Mouse (Mus musculus) cerebellum, adult 18-20 months (tissue): ENCODE data around the gene Rxrb.
A peak's percentile ranks its signal among the peaks of the same experiment; 100 is the strongest.
"Not testable (repeated sequence)": the region's sequence is repeated elsewhere in the genome, so short reads cannot be mapped to it uniquely, and the experiment has no call there.

Experiments
- DNase-seq, 2 experiments: peaks; one replicate each; pipeline ENCODE4 v3.0.0; 2021

Rxrb gene

DNA sequence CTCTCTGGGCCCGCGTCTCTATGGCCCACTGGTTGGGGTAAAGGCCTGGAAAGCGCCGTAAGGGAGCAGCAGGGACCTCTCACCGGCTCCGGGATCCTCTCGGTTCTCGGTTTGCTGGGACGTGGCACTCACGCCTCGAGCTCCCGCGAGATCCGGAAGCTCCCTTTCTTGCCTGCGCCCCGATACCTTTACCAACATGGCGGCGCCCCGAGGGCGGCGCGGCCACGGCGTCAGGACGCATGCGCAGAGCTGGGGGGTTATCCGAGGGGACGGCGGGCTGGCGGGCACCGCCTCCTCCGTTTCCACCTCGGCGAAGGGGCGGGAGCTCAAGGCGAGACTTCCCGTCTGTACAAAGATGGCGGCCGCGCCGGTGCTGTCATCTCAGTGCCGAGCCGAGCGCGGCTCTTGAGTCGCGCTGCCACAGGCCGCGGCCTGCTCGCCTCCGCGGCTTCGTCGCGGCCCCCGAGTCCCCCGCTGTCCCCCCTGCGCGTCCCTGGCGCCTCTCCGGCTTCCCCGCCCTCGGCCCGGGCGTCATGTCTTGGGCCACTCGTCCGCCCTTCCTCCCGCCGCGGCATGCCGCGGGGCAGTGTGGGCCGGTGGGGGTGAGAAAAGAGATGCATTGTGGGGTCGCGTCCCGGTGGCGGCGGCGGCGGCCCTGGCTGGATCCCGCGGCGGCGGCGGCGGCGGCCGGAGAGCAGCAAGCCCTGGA, at the start of gene Rxrb, which contains the start of gene Slc39a7:
Rxrb (plus strand) TSS at position 348 of the 709 bp plus-strand sequence.
Slc39a7 (minus strand) TSS at position 218 of the 709 bp plus-strand sequence.
- peak; percentile 98 for DNase-seq

DNA sequence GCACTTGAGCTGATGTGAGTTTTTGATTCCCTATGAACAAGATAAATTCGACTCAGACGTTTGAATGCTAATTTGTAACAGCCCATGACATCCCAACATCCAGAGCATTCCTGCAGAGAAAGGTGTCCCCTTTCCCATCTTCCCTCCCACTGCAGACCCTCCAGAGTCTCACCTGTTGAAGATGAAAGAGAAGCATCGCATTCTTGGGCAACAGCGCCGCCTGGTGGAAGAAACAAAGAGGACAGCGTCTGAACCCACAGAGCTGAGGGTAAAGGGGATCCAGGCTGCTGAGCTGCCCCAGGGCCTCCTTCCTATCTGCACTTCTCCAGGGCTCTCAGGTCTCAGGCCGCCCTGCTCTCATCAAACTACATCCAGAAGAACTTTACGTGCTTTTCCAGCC, 49.5 kb upstream of the Rxrb start:
- DNase-seq: peak; percentile 72 to 79

DNA sequence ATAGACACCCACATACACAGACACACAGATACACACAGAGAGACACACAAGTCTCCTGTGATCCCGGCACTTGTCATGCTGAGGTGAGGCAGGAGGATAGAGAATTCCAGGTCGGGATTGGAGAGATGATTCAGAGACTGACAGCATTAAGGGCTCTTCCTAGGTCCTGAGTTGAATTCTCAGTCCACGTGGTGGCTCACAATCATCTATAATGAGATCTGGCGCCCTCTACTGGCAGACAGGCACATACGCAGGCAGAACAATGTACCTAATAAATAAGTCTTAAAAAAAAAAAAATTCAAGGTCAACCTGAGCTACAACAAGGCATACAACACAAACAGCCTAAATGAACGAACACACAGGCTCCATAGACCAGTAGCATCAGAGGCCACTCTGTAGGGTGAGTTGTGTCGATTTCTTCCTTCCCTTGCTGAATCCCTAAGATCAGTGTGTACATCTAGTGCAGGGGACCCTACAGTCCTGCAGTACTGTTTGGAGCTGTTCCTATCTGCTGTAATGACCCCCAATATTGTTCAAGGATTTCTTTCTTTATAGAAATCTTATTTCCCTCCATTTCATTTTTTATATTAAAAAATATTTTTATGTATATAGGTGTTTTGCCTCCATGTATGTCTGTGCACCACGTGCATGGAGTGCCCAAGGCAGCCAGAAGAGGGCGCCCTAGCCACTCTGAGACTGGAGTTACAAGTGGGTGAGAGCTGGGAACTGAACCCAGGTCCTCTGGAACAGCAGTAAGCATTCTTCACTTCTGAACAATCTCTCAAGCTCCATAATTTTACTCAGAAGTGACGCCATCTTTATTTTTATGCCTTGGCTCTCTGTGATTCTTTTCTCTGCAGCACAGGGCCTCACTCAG, 39.6 kb upstream of the Rxrb start:
- peak; percentile 63 to 73 for DNase-seq

DNA sequence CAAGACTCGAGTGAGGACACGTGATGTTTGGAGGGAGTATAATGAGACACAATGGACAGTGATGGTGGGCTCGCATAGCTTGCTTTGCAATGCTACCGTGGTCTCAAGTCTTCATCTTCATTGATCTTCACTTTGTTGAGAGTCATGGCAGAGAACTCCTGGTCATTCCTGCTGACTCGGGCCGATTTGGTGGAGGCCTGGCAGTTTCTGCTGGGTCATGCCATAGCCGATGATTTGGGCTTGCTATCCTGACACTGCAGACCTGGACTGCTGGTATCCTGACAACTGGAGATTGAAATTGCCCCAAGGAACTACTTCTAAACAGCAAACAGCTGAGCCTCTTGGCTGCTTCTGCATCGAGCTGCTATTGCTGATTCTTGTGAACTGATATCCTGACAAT, 36.7 kb upstream of the Rxrb start:
- DNase-seq: no peak

DNA sequence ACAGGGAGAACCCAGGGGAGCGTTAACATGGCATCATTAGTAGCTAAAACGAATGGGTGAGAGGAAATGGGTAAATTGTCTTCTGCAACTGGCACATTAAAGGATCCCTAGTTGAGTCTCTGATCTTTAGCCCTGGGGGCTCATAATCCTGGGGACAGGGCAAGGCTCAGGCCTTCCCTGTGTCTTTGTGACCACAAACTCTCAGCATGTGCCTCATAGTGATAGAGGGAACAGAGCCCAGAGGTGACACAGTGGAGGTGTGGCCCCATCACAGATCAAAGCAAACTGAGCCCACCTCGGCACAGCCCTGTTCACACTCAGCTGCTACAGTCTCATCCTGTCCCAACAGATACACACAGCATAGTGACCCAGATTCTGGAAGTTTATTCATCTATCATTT, 36.0 kb upstream of the Rxrb start:
- no peak for DNase-seq

DNA sequence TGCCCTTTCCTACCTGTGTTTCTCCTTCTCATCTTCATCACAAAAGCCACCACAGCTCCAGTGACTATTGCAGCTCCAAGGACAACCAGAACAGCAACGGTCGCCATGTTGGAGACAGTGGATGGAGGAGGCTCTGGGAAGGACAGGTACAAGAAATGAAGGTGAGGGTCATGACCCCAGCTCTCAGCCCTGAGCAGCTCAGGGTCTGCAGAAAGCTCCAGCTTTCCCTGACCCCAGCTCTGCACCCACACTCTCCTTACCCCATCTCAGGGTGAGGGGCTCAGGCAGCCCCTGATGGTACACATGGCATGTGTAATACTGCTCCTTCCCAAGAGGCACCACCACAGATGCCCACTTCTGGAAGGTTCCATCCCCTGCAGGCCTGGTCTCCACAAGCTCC, 34.6 kb upstream of the Rxrb start:
- DNase-seq: not testable (repeated sequence)

DNA sequence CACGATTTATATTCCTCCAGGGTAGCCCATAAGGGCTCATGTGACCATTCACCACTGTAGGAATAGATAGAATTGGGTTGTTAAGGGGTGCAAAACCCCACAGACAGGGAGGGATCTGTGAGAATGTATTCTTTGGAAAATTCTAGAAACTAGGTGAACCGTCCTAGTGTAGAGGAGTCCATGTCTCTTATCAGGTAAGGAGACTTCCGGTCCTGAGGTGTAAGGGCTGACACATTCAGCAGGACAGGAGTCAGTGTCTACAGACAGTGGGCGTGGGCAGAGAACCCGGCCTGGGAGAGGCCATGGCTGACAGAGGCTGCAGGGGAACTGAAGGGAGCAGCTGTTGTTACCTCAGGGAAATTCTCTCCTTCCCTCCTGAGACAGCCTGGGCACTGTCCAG, 32.9 kb upstream of the Rxrb start:
- DNase-seq: not testable (repeated sequence)

DNA sequence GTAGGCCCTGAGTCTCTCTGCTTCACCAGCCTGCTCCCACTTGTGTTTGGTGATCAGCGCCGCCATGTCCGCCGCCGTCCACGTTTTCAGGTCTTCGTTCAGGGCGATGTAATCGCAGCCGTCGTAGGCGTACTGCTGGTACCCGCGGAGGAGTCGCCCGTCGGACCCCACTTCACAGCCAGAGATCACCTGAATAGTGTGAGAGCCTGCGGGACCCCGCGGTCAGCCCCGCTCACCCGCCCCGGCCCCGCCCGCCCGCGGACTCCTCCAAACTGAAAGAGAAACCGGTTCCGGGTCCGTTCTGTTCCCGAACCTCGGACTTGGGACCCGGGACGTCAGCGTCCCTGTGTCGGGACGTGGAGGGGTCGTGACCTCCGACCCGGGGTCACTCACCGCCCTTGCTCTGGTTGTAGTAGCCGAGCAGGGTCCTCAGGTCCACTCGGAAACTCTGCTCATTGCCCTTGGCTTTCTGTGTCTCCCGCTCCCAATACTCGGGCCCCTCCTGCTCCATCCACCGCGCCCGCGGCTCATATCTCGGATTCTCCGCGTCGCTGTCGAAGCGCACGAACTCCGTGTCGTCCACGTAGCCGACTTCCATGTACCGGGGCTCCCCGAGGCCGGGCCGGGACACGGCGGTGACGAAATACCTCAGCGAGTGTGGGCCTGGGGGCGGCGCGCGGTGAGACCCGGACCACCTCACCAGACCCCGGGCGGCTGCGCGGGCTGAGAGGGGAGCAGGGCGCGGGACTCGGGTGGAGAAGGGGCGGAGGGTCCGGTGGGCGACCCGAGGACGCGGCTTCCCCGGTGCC, 32.1 kb upstream of the Rxrb start:
- peak in 1 of 2 experiments; percentile 16 for DNase-seq

DNA sequence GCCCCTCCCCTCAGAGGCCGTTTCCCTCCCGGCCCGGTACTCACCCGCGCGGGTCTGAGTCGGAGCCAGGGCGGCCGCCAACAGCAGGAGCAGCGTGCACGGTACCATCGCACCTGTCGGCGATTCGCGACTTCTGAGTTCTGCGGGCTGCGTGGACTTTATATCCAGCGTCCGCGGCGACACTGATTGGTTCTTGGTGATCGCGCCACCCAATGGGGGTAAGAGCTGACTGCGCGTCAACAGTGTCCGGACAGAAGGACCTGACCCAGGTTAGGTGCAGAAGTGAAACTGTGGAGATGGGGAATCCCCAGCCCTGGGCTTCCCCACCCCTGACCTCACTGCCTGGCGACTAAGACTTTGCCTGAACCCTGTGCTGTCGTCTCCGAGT, 31.5 kb upstream of the Rxrb start, which contains the start of gene H2-K1:
H2-K1 (minus strand) TSS at position 198 of the 388 bp plus-strand sequence.
- peak; percentile 67 to 79 for DNase-seq

DNA sequence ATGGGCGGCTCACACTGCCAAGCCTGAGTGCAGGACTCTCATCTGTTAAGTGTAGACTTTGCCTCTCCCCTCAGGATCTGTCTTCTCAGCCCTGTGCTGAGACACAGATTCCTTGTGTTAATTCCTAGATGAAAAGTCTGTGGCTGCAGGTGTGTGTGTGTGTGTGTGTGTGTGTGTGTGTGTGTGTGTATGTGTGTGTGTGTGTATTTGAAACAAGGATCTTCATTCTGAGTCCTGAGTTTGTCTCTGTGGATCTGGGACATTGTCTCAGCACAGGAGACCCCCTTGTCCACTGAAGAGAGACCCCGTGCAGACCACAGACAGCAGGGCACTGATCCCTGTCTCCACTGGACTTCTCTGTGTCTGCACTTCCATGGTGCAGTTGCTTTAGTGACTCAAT, 30.8 kb upstream of the Rxrb start:
- not testable (repeated sequence) for DNase-seq

DNA sequence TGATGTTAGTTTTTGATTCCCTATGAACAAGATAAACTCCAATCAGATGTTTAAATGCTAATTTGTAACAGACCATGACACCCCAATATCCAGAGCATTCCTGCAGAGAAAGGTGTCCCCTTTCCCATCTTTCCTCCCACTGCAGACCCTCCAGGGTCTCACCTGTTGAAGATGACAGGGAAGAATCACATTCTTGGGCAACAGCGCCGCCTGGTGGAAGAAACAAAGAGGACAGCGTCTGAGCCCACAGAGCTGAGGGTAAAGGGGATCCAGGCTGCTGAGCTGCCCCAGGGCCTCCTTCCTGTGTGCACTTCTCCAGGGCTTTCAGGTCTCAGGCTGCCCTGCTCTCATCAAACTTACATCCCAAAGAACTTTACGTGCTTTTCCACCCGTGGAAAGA, 28.2 kb upstream of the Rxrb start:
- peak; percentile 21 to 40 for DNase-seq

DNA sequence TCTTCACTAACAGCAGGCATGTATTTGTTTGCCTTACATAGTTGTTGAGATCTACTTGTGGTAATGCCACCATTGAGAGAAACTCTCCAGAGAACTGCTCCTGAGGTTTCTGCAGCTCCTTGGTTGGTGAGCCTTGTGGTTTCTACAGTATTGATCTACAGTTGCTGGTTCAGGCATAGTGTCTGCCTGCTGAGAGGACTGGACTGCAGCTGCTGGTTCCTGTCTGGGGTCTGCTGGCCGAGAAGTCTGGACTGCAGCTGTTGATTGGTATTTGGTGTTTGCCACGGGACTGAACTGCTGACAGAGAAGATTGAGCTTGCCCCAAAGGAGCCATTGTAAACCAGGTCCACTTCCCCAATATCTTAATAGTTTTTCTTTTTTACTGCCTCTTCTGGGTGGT, 25.0 kb upstream of the Rxrb start:
- DNase-seq: no peak

DNA sequence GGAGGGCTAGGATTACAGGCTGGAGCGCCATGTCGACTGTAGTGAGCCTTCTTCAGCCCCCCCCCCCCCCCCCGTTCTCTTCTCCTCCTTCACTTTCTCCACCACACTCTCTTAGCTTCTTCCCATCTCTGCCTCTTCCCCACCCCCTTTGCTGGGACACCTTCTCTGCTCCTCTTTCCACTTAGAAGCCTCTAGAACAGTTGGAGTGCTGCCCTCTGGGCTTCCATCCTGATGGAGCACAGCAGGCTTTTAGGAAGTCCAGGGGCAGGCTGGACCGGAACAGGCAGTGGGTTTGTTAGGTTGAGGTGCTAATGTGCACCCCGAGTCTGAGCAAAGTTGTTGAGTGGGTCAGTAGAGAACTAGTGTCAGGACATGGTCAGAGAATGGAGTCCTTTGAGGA, 21.5 kb upstream of the Rxrb start:
- DNase-seq: no peak

DNA sequence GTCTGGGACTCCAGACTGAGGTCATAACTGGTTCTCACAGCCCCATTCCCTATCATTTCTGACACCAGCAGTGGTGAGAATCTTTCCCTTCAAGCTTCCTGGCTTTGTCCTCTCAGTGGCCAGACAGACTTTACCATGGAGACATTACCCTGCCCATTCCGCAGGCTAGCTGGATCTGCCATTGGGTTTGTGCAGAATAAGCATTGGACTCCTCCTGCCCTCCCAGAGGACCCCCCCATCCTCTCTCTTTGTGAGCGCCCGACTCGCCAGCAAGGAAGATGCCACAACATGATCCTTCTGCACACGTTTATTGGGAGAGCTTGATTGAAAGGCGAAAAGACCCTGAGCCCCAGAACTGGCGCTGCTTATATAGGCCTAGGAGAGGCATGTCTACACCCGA, 18.2 kb upstream of the Rxrb start:
- no peak for DNase-seq

DNA sequence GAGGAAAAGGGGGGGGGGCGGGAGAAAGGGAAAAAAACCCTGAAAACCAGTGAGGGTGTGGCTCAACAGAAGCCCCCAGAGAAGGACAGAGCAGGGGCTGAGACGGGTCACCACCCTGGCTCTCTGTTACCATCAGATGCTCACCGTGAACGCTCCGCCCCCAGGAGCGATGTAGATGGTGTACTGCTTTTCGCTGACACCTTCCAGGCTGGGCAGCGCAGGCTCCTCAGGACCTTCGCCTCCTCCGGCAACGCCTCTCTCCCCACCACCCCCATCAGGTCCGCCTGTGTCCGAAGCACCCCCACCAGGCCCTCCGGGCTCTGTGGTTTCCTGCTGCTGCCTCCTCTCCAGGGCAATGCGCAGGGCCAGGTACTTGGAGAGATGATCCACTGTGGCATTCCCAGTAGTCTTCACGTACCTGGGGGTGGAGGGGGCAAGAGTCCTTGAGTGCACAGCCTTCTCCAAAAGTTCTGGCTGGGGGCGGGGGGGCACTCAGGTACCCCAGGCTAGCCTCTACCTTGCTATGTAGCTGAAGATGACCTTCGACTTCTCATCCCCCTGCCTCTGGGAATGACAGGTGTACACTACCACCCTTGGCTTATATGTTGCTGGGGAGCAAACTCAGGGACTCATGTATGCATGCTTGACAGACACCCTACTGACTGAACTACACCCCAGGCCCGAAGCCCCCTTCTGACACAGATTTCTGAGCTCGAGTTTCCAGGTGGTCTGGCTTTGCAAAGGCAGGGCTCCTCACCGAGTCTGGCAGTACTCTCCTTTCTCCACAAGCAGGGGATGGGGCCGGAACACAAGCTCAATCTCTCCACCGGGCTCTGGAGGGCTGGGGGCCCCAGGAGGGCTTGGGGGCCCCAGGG, 9.8 kb upstream of the Rxrb start:
- no peak for DNase-seq

DNA sequence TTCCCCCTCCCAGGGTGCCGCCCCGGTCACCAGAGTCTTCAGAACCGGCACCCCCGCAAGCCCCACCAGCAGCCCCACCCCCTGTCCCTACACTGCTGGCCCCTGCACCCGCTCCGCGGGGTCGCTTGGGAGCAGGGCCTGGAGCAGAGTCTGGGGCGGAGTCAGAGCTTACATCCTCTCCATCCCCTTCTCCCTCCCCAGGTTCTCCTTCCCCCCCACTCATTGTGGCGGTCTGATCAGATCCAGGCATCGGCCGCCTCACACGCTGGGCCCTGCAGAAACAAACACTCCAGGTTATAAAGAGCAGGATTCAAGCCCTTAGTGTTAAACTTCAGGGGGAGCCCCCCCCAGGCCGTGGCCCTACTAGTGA, 9.2 kb upstream of the Rxrb start:
- no peak for DNase-seq

DNA sequence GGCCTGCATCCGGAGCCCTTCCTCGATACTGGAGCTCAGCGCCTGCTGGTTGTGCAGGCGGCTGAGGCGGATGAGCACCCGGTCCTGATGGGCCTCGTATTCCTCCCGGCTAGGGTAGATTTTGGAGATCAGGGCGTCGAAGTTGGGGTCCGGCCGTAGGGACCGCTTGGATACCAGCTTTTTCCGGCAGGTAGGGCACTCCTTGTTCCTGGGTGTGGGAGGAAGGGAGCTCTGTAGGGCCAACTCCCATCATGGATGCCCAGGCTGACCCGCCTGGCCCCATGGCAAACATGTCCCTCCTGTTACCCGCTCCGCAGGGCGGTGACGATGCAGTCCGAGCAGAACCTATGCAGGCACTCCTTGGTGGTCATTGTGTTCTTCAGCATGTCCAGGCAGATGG, 8.6 kb upstream of the Rxrb start:
- DNase-seq: peak in 1 of 2 experiments; percentile 11

DNA sequence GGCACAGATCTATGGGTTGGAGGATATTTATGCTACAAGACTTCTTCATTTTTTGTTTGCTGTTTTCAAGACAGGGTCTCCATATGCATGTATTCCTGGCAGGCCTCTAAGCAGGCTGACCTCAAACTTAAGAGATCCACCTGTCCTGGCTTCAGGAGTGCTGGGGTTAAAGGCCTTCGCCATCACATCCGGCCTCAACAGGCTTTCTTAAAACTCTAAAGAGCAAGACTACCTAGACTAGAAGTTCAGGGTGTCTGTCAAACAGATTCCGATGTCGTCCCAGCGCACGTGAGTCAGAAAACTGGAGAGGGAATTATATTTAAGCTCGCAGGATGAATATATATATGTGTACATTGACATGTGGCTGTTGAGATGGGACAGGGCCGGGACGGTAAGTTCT, 7.9 kb upstream of the Rxrb start:
- DNase-seq: no peak

DNA sequence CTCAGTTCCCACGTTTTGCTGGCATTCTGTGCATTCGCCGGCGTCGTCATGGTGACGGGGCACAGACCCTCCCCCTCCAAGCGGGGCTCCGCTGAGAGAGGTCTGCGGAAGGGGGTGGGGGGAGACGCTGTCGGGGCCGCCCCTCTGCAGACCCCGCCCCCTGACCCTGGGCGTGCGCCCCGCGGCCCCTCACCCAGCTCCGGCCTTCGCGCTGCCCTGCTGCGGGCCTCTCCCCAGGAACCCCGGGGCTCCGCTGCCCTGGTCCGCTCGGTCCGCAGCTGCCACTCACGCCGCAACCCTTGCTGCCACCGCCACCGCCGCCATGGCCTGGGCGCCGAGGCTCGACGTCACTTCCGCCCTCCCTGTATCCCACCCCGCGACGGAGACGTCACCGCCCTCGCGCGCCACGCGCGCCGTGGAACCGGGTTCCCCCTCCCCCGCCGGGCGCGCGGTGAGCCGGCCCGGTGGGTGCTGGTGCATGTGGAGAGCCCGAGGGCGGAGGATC, 7.2 kb upstream of the Rxrb start, which contains the start of gene Ring1:
Ring1 (minus strand) TSS at position 364 of the 505 bp plus-strand sequence.
- peak; percentile 88 to 92 for DNase-seq

DNA sequence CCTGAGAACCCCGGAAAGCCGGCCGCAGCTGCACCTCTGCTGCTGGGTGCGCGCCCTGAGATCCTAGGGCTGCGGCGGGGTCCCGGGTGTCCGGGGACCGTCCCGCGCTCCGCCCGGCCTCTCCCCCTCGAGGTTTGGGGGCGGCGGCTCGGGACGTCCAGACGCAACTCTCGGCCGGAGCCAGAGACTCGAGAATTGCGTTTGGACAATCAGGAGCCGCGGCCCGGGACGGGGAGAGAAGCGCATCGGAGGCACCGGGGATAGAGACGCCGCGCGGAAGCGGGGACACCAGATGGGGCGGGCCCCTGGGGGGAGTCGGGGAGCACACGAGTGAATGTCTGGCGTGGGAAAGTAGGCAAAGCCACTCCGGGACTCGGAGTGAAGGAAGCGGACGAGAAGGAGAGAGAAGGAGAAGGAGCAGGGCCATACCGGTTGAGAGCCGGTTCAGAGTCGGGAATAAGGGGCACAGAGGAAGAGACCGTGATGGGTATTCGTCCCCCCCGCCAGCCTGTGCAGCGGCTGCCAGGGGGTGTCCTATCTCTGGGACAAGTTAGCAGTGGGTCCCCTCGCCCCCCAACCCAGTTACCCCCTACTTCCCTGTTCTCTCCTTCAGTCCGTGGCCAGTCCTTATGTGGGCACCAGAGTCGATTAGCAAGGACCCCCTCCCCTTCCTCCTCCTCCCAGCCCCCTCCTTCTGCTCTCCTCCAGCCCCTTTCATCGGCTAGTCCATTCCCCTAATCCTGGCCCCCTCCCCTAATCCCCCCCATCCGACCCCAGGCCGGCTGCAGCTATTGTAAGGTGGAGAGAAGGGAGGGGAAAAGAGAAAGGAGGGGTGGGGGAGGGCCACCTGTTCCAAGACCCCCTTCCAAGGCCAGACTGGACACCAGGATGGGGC, 6.5 kb upstream of the Rxrb start:
- DNase-seq: peak in 1 of 2 experiments; percentile 39

DNA sequence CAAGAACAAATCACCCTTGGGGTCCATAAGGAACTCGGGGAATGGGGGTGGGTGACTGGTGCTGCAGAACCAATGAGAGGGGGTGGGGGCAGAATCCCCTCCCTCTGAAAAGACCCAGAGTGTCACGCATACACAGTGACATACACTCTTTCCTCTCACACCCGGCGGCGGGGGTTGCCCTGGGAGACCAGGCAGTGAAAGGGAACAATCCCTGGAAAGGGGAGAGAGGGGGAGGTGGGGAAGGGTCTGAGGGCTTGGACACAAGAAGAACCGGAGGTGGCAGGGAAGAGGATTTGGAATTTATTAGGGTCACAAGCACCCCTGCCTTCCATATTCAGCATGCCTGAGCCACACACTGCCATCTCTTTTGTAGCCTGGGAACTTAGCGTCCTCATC, 5.9 kb upstream of the Rxrb start:
- peak in 1 of 2 experiments; percentile 19 for DNase-seq
